Mouse (Mus musculus): ENCODE results near the gene Olig1. TPM values are rescaled to one million over a fixed set of nuclear protein-coding genes. Genes with fewer than 3 reads are reported as not detected.

Olig1 gene
- polyA plus RNA-seq (2012; rRNA removed; ENCODE audit: low replicate concordance) = 0.29 and 1.1 TPM in 2 replicates

DNA sequence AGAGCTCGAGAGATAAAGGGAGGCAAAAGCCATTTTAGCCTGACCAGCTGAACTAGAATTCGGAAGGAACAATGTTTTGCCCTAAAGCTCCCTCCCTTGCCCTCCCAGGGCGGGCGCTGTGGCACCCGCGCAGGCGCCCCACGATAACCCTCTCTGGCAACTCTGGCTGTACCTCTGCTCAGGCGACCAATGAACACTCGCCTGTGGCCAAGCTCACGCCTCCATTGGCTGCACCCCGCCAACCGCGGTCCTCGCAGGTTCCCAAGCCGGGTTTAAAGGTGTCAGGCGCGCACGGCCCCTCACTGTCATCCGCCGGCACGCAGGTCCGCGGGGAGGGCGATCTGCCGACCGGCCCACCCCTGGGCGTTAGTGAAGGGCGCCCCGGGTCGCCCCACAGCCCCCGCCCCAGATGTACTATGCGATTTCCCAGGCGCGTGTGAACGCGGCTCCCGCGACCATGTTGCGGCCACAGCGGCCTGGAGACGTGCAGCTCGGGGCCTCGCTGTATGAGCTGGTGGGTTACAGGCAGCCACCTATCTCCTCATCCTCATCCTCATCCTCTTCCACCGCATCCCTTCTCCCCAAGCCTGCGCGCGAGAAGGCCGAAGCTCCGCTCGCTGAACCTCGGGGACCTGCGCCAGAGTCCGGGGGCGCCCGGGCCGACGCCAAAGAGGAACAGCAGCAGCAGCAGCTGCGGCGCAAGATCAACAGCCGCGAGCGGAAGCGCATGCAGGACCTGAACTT, at the start of gene Olig1:
Gene Olig1 (plus strand): TSS at position 305 of the 744 bp plus-strand sequence.

DNA sequence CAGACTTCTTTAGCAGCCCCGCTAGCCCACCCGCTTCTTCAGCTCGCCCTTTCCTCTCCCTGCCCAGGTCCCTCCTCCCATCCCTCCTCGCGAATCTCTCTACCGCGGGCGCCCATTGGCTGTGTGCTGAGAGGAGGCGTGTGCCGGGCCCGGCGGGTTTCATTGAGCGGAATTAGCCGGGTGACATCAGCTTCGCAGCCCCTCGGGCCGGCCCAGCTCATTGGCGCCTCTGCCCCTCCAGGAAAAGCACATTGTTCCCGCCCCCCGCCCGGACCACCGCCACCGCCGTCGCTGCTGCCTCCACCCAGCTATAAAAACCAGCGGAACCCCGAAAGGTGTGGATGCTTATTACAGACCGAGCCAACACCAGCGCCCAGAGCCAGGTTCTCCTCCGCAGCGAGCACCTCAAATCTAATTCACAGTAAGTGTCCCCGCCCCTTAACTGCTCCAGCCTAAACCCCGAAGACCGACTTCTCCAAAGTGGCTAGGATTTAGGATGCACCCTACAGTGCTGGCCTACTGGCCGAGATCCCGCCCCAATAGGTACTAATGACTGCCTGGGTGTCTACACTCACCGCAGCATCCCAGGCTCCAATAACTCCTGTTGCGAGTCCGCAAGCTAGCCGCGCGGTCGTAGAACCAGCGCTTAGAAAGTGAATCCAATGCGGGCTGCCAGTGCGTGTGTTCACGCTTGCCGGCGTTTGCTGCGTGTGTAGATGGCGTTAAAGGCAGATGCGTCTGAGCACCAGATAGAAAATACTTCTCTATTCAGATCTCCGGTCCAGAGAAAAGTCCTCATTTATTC, 44.1 kb upstream of the Olig1 start, which contains the start of gene Olig2:
Gene Olig2 (plus strand): TSS at position 225 of the 805 bp plus-strand sequence.

Other genes with a start within 250 kb of the Olig1 start
- gene Paxbp1, start 225.2 kb upstream of the Olig1 start, polyA plus RNA-seq (2012; rRNA removed; ENCODE audit: low replicate concordance) = 9.7 and 24.4 TPM in 2 replicates
- gene 4932438H23Rik, start 174.7 kb upstream of the Olig1 start, polyA plus RNA-seq (2012; rRNA removed; ENCODE audit: low replicate concordance) = 0.08 and 0.27 TPM in 2 replicates
- gene Olig2, start 44.3 kb upstream of the Olig1 start, polyA plus RNA-seq (2012; rRNA removed; ENCODE audit: low replicate concordance) = 0.13 and 0.22 TPM in 2 replicates
- gene Ifnar2, start 103.0 kb downstream of the Olig1 start, polyA plus RNA-seq (2012; rRNA removed; ENCODE audit: low replicate concordance) = 87.5 and 107 TPM in 2 replicates
- not detected in 2 replicates for gene Gm21970, start 121.9 kb downstream of the Olig1 start, polyA plus RNA-seq (2012; rRNA removed; ENCODE audit: low replicate concordance)
- gene Il10rb, start 136.4 kb downstream of the Olig1 start, polyA plus RNA-seq (2012; rRNA removed; ENCODE audit: low replicate concordance) = 39.7 and 55.6 TPM in 2 replicates
- gene Ifnar1, start 215.5 kb downstream of the Olig1 start, polyA plus RNA-seq (2012; rRNA removed; ENCODE audit: low replicate concordance) = 24.6 and 30.2 TPM in 2 replicates